Mouse (Mus musculus) liver, postnatal 0 days (tissue): ENCODE data around the gene Nptn. TPM values are rescaled to one million over a fixed set of nuclear protein-coding genes. Genes with fewer than 3 reads are reported as not detected.

Experiments used
- ATAC-seq: fragments of 200-750 bp; cut with Nextera tagmentation; 2 replicates; pipeline ENCODE4 v1.8.0; 2017; ENCODE audit warnings: mild to moderate bottlenecking, moderate library complexity
- DNase-seq: peaks from one replicate; pipeline ENCODE4 v3.0.0-alpha.2; 2016
- H3K27ac ChIP-seq: fragments of 300-500 bp; sonication (generic); 2 replicates; pipeline ENCODE4 v1.5.1; 2014; ENCODE audit warnings: antibody characterized with exemption, moderate library complexity, mild to moderate bottlenecking, low read depth
- H3K27me3 ChIP-seq: fragments of 300-500 bp; sonication (generic); 2 replicates; pipeline ENCODE4 v1.6.1; 2014; ENCODE audit warnings: low read length, control low read depth, mixed read lengths; ENCODE audit not compliant: insufficient read depth
- H3K36me3 ChIP-seq: fragments of 300-500 bp; sonication (generic); replicated peaks from 2 replicates; pipeline ENCODE4 v1.6.1; 2014; ENCODE audit warnings: mild to moderate bottlenecking, control low read depth, low read length, moderate library complexity, mixed read lengths; ENCODE audit not compliant: insufficient read depth
- H3K4me1 ChIP-seq: fragments of 300-500 bp; sonication (generic); 2 replicates; pipeline ENCODE4 v1.6.1; 2014; ENCODE audit warnings: antibody characterized with exemption, mild to moderate bottlenecking, control low read depth; ENCODE audit not compliant: insufficient read depth
- H3K4me2 ChIP-seq: fragments of 300-500 bp; sonication (generic); 2 replicates; pipeline ENCODE4 v1.6.1; 2014; ENCODE audit warnings: low read depth, mild to moderate bottlenecking, low read length, moderate library complexity, mixed read lengths
- H3K4me3 ChIP-seq: fragments of 300-500 bp; sonication (generic); 2 replicates; pipeline ENCODE4 v1.5.1; 2014; ENCODE audit warnings: low read depth, low read length
- H3K9ac ChIP-seq: fragments of 300-500 bp; sonication (generic); replicated peaks from 2 replicates; pipeline ENCODE4 v1.6.1; 2014; ENCODE audit warnings: mild to moderate bottlenecking, moderate library complexity
- H3K9me3 ChIP-seq: fragments of 300-500 bp; sonication (generic); 2 replicates; pipeline ENCODE4 v1.6.1; 2016; ENCODE audit warnings: mild to moderate bottlenecking, control low read depth, low read length, mixed read lengths
- CTCF ChIP-seq: sonication (generic); IDR thresholded peaks from 2 replicates; pipeline ENCODE4 v1.5.1; 2016; ENCODE audit warnings: antibody characterized with exemption, low read depth
- EP300 ChIP-seq: IDR thresholded peaks from 2 replicates; pipeline ENCODE4 v1.6.1; 2016; ENCODE audit warnings: antibody characterized with exemption, low read depth, mild to moderate bottlenecking
- WGBS: fragments of 180-500 bp; shearing (Covaris S2); extraction: QIAGEN DNeasy Blood & Tissue Kit; methylation state at CpG from one replicate; pipeline ENCODE4 v1.1.7; 2014; ENCODE audit not compliant: insufficient replicate concordance; 5-methylcytosine and 5-hydroxymethylcytosine counted together
- polyA plus RNA-seq: library from polyadenylated mRNA; unstranded; fragments of >200 nt; fragmentation: Nextera tagmentation; extraction: Ambion mirVana; gene quantifications from 2 replicates; pipeline ENCODE4 v1.2.1, GENCODE M21; 2015

The Nptn gene
- polyA plus RNA-seq, 1 experiment from 2014 or later: 66.3 TPM

GRCm38 (mm10) chr9:58541895-58542338 lies 40.1 kb upstream of the Nptn start:
- Histone ChIP-seq H3K9me3 (no peaks in the 10 kb centered on the region), H3K27ac (0 out of 2 replicates have a peak overlapping the region, but pooled peaks have one; percentile 16), H3K4me1 (peaks cover 12% of the 10 kb centered on the region; the same call in 1 of the 2 replicates), H3K27me3 (no peaks in the 10 kb centered on the region), H3K9ac (no peak overlapping the region), H3K4me3 (no peak overlapping the region), H3K36me3 (no peaks in the 10 kb centered on the region), H3K4me2 (no peak overlapping the region)
- WGBS: 21% methylated on average over 6 of the region's 6 CpGs
- ATAC-seq (peak; percentile 72), DNase-seq (peak; percentile 67)
- TF ChIP-seq CTCF (no peak), EP300 (peak; percentile 26; the same call in 1 of the 2 replicates)

GRCm38 (mm10) chr9:58544879-58545324 lies 37.1 kb upstream of the Nptn start:
- no peak overlapping the region for H3K4me2 ChIP-seq
- no peak for ATAC-seq

GRCm38 (mm10) chr9:58545428-58545827 lies 36.6 kb upstream of the Nptn start:
- Histone ChIP-seq H3K9ac (no peak overlapping the region), H3K36me3 (no peaks in the 10 kb centered on the region), H3K4me2 (no peak overlapping the region), H3K9me3 (no peaks in the 10 kb centered on the region), H3K4me3 (no peak overlapping the region), H3K4me1 (peaks cover 5% of the 10 kb centered on the region; the same call in 1 of the 2 replicates), H3K27ac (no peak overlapping the region), H3K27me3 (no peaks in the 10 kb centered on the region)
- 25% methylated on average over 6 of the region's 6 CpGs for WGBS
- ATAC-seq (no peak), DNase-seq (no peak)
- TF ChIP-seq CTCF (no peak), EP300 (no peak)

More at GRCm38 (mm10) chr9:58544879-58545324, 37.1 kb upstream of the Nptn start:
- 56% methylated on average over 4 of the region's 4 CpGs for WGBS
- Histone ChIP-seq H3K9ac (no peak overlapping the region), H3K27me3 (no peaks in the 10 kb centered on the region), H3K9me3 (no peaks in the 10 kb centered on the region), H3K27ac (no peak overlapping the region), H3K4me3 (no peak overlapping the region), H3K36me3 (no peaks in the 10 kb centered on the region), H3K4me1 (peaks cover 5% of the 10 kb centered on the region; the same call in 1 of the 2 replicates)
- TF ChIP-seq EP300 (no peak), CTCF (no peak)
- no peak for DNase-seq

- DNase-seq (no peak), ATAC-seq (no peak)
- Histone ChIP-seq H3K36me3 (no peaks in the 10 kb centered on the region), H3K9ac (no peak overlapping the region), H3K27me3 (no peaks in the 10 kb centered on the region), H3K4me3 (no peak overlapping the region), H3K27ac (no peak overlapping the region), H3K9me3 (no peaks in the 10 kb centered on the region), H3K4me1 (peaks cover 3% of the 10 kb centered on the region; the same call in 1 of the 2 replicates), H3K4me2 (no peak overlapping the region)
- TF ChIP-seq CTCF: no peak
- no peak for TF ChIP-seq EP300
- WGBS: 78% methylated on average over 11 of the region's 11 CpGs
Observed at GRCm38 (mm10) chr9:58546630-58547360, 35.2 kb upstream of the Nptn start.

- 41% methylated on average over 4 of the region's 4 CpGs for WGBS
- Histone ChIP-seq H3K9me3 (no peaks in the 10 kb centered on the region), H3K4me3 (no peak overlapping the region), H3K4me1 (no peaks in the 10 kb centered on the region), H3K27me3 (peaks cover under 1% of the 10 kb centered on the region; the same call in 1 of the 2 replicates), H3K9ac (no peak overlapping the region), H3K4me2 (no peak overlapping the region), H3K36me3 (no peaks in the 10 kb centered on the region), H3K27ac (no peak overlapping the region)
- DNase-seq (no peak), ATAC-seq (no peak)
- TF ChIP-seq CTCF: no peak
- TF ChIP-seq EP300: no peak
Observed at GRCm38 (mm10) chr9:58548897-58549296, 33.1 kb upstream of the Nptn start.

GRCm38 (mm10) chr9:58549694-58550093 lies 32.3 kb upstream of the Nptn start:
- Histone ChIP-seq H3K4me3 (no peak overlapping the region), H3K36me3 (no peaks in the 10 kb centered on the region), H3K4me1 (peaks cover 6% of the 10 kb centered on the region), H3K4me2 (no peak overlapping the region), H3K9ac (no peak overlapping the region), H3K27me3 (peaks cover 8% of the 10 kb centered on the region), H3K27ac (no peak overlapping the region), H3K9me3 (no peaks in the 10 kb centered on the region)
- TF ChIP-seq EP300: no peak
- TF ChIP-seq CTCF: no peak
- no peak for ATAC-seq
- WGBS: 72% methylated on average over 3 of the region's 3 CpGs
- DNase-seq: no peak
